Mouse (Mus musculus) limb, embryonic 13.5 days (tissue): ENCODE measurements around the gene Ces1g. TPM values are rescaled to one million over a fixed set of nuclear protein-coding genes. Genes with fewer than 3 reads are reported as not detected.

Experiments used
- ATAC-seq: fragments of 200-750 bp; cut with Nextera tagmentation; 2 replicates; pipeline ENCODE4 v1.8.0; 2017; ENCODE audit warnings: low read depth, moderate number of reproducible peaks, moderate TSS enrichment; ENCODE audit not compliant: low FRiP score
- H3K27ac ChIP-seq: fragments of 300-500 bp; sonication (generic); 2 replicates; pipeline ENCODE4 v1.5.1; 2015; ENCODE audit warnings: inconsistent platforms, mild to moderate bottlenecking, moderate library complexity
- H3K27me3 ChIP-seq: fragments of 300-500 bp; sonication (generic); 2 replicates; pipeline ENCODE4 v1.6.1; 2015; ENCODE audit warnings: mild to moderate bottlenecking, inconsistent platforms
- H3K36me3 ChIP-seq: fragments of 300-500 bp; sonication (generic); 2 replicates; pipeline ENCODE4 v1.6.1; 2015; ENCODE audit warnings: inconsistent platforms, mild to moderate bottlenecking, moderate library complexity
- H3K4me1 ChIP-seq: fragments of 300-500 bp; sonication (generic); 2 replicates; pipeline ENCODE4 v1.6.1; 2015; ENCODE audit warnings: inconsistent platforms
- H3K4me2 ChIP-seq: fragments of 300-500 bp; sonication (generic); replicated peaks from 2 replicates; pipeline ENCODE4 v1.6.1; 2015; ENCODE audit warnings: inconsistent platforms, mild to moderate bottlenecking, moderate library complexity
- H3K4me3 ChIP-seq: fragments of 300-500 bp; sonication (generic); 2 replicates; pipeline ENCODE4 v1.5.1; 2015; ENCODE audit warnings: moderate library complexity, mild to moderate bottlenecking, inconsistent platforms
- H3K9ac ChIP-seq: fragments of 300-500 bp; sonication (generic); 2 replicates; pipeline ENCODE4 v1.6.1; 2015; ENCODE audit warnings: mild to moderate bottlenecking, inconsistent platforms
- H3K9me3 ChIP-seq: fragments of 300-500 bp; sonication (generic); 2 replicates; pipeline ENCODE4 v1.6.1; 2016; ENCODE audit warnings: inconsistent platforms
- WGBS: fragments of 180-500 bp; shearing (Covaris S2); methylation state at CpG from one replicate; pipeline ENCODE4 v1.1.7; 2015; 5-methylcytosine and 5-hydroxymethylcytosine counted together
- polyA plus RNA-seq: library from polyadenylated mRNA; unstranded; fragments of >200 nt; fragmentation: Nextera tagmentation; extraction: Ambion mirVana; gene quantifications from 2 replicates; pipeline ENCODE4 v1.2.1, GENCODE M21; 2015

Ces1g gene
- polyA plus RNA-seq, 1 experiment from 2014 or later = not detected

- 76% methylated on average over 4 of the region's 4 CpGs for WGBS
- Histone ChIP-seq H3K27ac (no peak overlapping the region), H3K9ac (no peak overlapping the region)
Observed at GRCm38 (mm10) chr8:93278176-93278805, 58.8 kb downstream of the Ces1g start.

GRCm38 (mm10) chr8:93274609-93275008 is 62.5 kb downstream of the Ces1g start:
- Histone ChIP-seq H3K27ac (no peak overlapping the region), H3K36me3 (no peaks in the 10 kb centered on the region), H3K4me3 (no peak overlapping the region), H3K4me2 (no peak overlapping the region), H3K9me3 (no peaks in the 10 kb centered on the region), H3K9ac (no peak overlapping the region), H3K4me1 (no peaks in the 10 kb centered on the region), H3K27me3 (no peaks in the 10 kb centered on the region)
- no peak for ATAC-seq
- 89% methylated on average over 4 of the region's 4 CpGs for WGBS

More at GRCm38 (mm10) chr8:93278176-93278805, 58.8 kb downstream of the Ces1g start:
- Histone ChIP-seq H3K4me1 (no peaks in the 10 kb centered on the region), H3K9me3 (no peaks in the 10 kb centered on the region), H3K27me3 (no peaks in the 10 kb centered on the region), H3K36me3 (no peaks in the 10 kb centered on the region), H3K4me2 (no peak overlapping the region), H3K4me3 (no peak overlapping the region)
- no peak for ATAC-seq

- H3K9ac ChIP-seq = no peak overlapping the region
- no peaks in the 10 kb centered on the region for H3K36me3 ChIP-seq
- ATAC-seq = no peak
- no peak overlapping the region for H3K27ac ChIP-seq
- no peak overlapping the region for H3K4me3 ChIP-seq
- 73% methylated on average over 3 of the region's 3 CpGs for WGBS
- no peaks in the 10 kb centered on the region for H3K9me3 ChIP-seq
- H3K27me3 ChIP-seq = no peaks in the 10 kb centered on the region
- H3K4me1 ChIP-seq = no peaks in the 10 kb centered on the region
- H3K4me2 ChIP-seq = no peak overlapping the region
Observed at GRCm38 (mm10) chr8:93273321-93273720, 63.8 kb downstream of the Ces1g start.

GRCm38 (mm10) chr8:93272686-93273085 is 64.4 kb downstream of the Ces1g start:
- no peak overlapping the region for H3K9ac ChIP-seq
- no peak overlapping the region for H3K27ac ChIP-seq
- no peaks in the 10 kb centered on the region for H3K4me1 ChIP-seq
- H3K4me3 ChIP-seq = no peak overlapping the region
- 76% methylated on average over 4 of the region's 4 CpGs for WGBS
- H3K4me2 ChIP-seq = no peak overlapping the region
- no peaks in the 10 kb centered on the region for H3K27me3 ChIP-seq
- no peak for ATAC-seq
- no peaks in the 10 kb centered on the region for H3K9me3 ChIP-seq
- no peaks in the 10 kb centered on the region for H3K36me3 ChIP-seq

GRCm38 (mm10) chr8:93261436-93261835 is 75.7 kb downstream of the Ces1g start:
- no peaks in the 10 kb centered on the region for H3K27me3 ChIP-seq

GRCm38 (mm10) chr8:93252400-93252925 is 84.6 kb downstream of the Ces1g start:
- H3K27me3 ChIP-seq = no peaks in the 10 kb centered on the region
- no peak overlapping the region for H3K9ac ChIP-seq
- no peak for ATAC-seq
- no peak overlapping the region for H3K4me2 ChIP-seq
- 91% methylated on average over 1 of the region's 1 CpGs for WGBS
- no peaks in the 10 kb centered on the region for H3K4me1 ChIP-seq
- H3K9me3 ChIP-seq = no peaks in the 10 kb centered on the region
- no peak overlapping the region for H3K4me3 ChIP-seq
- no peaks in the 10 kb centered on the region for H3K36me3 ChIP-seq
- no peak overlapping the region for H3K27ac ChIP-seq

More at GRCm38 (mm10) chr8:93261436-93261835, 75.7 kb downstream of the Ces1g start:
- 43% methylated on average over 2 of the region's 2 CpGs for WGBS
- Histone ChIP-seq H3K4me2 (no peak overlapping the region), H3K9ac (no peak overlapping the region), H3K4me1 (no peaks in the 10 kb centered on the region), H3K27ac (no peak overlapping the region), H3K4me3 (no peak overlapping the region), H3K9me3 (no peaks in the 10 kb centered on the region), H3K36me3 (no peaks in the 10 kb centered on the region)
- no peak for ATAC-seq

Other genes with a start within 250 kb of the Ces1g start
- not detected in 2 replicates for gene Ces1c, start 206.0 kb downstream of the Ces1g start, polyA plus RNA-seq
- 0.31 TPM in 1 of 2 replicates, not detected in the other for gene Ces1d, start 139.5 kb downstream of the Ces1g start, polyA plus RNA-seq
- gene Ces1e, start 107.7 kb downstream of the Ces1g start, polyA plus RNA-seq = not detected in 2 replicates
- 0.32 TPM in 1 of 2 replicates, not detected in the other for gene Ces1f, start 57.6 kb downstream of the Ces1g start, polyA plus RNA-seq
- gene Ces1h, start 42.4 kb upstream of the Ces1g start, polyA plus RNA-seq = not detected in 2 replicates
- gene Ces5a, start 198.5 kb upstream of the Ces1g start, polyA plus RNA-seq = not detected in 2 replicates